Mouse (Mus musculus) forebrain, embryonic 15.5 days (tissue): ENCODE results near the gene Gper1. TPM values are rescaled to one million over a fixed set of nuclear protein-coding genes. Genes with fewer than 3 reads are reported as not detected.
"Not testable (repeated sequence)": the region's sequence is repeated elsewhere in the genome, so short reads cannot be mapped to it uniquely, and the experiment has no call there.

Experiments
- ATAC-seq: fragments of 200-750 bp; cut with Nextera tagmentation; replicated peaks from 2 replicates; pipeline ENCODE4 v1.8.0; 2017; ENCODE audit warnings: mild to moderate bottlenecking, moderate TSS enrichment, moderate library complexity
- H3K27ac ChIP-seq: fragments of 300-500 bp; sonication (generic); replicated peaks from 2 replicates; pipeline ENCODE4 v1.5.1; 2015; ENCODE audit warnings: mild to moderate bottlenecking, inconsistent platforms
- H3K27me3 ChIP-seq: fragments of 300-500 bp; sonication (generic); 2 replicates; pipeline ENCODE4 v1.6.1; 2015; ENCODE audit warnings: inconsistent platforms
- H3K36me3 ChIP-seq: fragments of 300-500 bp; sonication (generic); 2 replicates; pipeline ENCODE4 v1.6.1; 2015; ENCODE audit warnings: mild to moderate bottlenecking, inconsistent platforms
- H3K4me1 ChIP-seq: fragments of 300-500 bp; sonication (generic); 2 replicates; pipeline ENCODE4 v1.6.1; 2015; ENCODE audit warnings: inconsistent platforms
- H3K4me2 ChIP-seq: fragments of 300-500 bp; sonication (generic); replicated peaks from 2 replicates; pipeline ENCODE4 v1.6.1; 2015; ENCODE audit warnings: mild to moderate bottlenecking, inconsistent platforms
- H3K4me3 ChIP-seq: fragments of 300-500 bp; sonication (generic); 2 replicates; pipeline ENCODE4 v1.5.1; 2015; ENCODE audit warnings: mild to moderate bottlenecking, inconsistent platforms
- H3K9ac ChIP-seq: fragments of 300-500 bp; sonication (generic); replicated peaks from 2 replicates; pipeline ENCODE4 v1.6.1; 2015; ENCODE audit warnings: mild to moderate bottlenecking, inconsistent platforms
- H3K9me3 ChIP-seq: fragments of 300-500 bp; sonication (generic); 2 replicates; pipeline ENCODE4 v1.6.1; 2016; ENCODE audit warnings: inconsistent platforms
- WGBS: fragments of 180-500 bp; shearing (Covaris S2); methylation state at CpG from one replicate; pipeline ENCODE4 v1.1.7; 2015; ENCODE audit warnings: mixed read lengths; 5-methylcytosine and 5-hydroxymethylcytosine counted together
- polyA plus RNA-seq: library from polyadenylated mRNA; unstranded; fragments of >200 nt; fragmentation: Nextera tagmentation; extraction: Ambion mirVana; gene quantifications from 2 replicates; pipeline ENCODE4 v1.2.1, GENCODE M21; 2015

Gene Gper1
- polyA plus RNA-seq, 1 experiment from 2014 or later, result 7.3 TPM

GRCm38 (mm10) chr5:139383234-139383633 is 39.7 kb upstream of the Gper1 start:
- no peaks in the 10 kb centered on the region for H3K9me3 ChIP-seq
- H3K9ac ChIP-seq, result no peak overlapping the region
- H3K27ac ChIP-seq, result no peak overlapping the region
- ATAC-seq, result no peak
- no peak overlapping the region for H3K4me2 ChIP-seq
- H3K4me3 ChIP-seq, result no peak overlapping the region
- H3K4me1 ChIP-seq, result peaks cover 24% of the 10 kb centered on the region
- no peaks in the 10 kb centered on the region for H3K36me3 ChIP-seq
- no peaks in the 10 kb centered on the region for H3K27me3 ChIP-seq
- 80% methylated on average over 9 of the region's 9 CpGs for WGBS

DNA sequence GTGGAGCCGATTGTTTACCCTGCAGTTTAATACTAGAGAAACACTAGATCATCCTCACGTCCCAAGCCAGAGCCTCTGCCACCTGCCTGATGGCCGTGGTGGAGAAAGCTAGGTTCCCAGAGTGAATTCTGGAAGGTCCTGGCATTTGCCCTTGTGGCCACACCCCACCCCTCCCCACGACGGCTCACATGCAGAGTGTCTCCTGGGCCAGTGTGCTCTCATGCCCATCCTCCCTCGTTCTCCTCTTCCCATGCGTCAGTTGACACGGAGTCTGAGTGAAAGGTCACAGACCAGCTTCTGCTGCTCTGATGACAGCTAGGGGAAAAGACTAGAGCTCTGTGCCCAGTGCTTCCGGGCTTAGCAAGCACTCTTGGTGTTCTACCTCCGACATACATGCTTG is 38.4 kb upstream of the Gper1 start:
- Histone ChIP-seq H3K4me1 (peaks cover 30% of the 10 kb centered on the region), H3K9me3 (no peaks in the 10 kb centered on the region), H3K4me2 (no peak overlapping the region), H3K4me3 (no peak overlapping the region), H3K9ac (no peak overlapping the region), H3K36me3 (no peaks in the 10 kb centered on the region), H3K27me3 (no peaks in the 10 kb centered on the region), H3K27ac (no peak overlapping the region)
- ATAC-seq, result no peak
- WGBS, result 86% methylated on average over 10 of the region's 10 CpGs

GRCm38 (mm10) chr5:139386047-139386446 is 36.9 kb upstream of the Gper1 start:
- 92% methylated on average over 5 of the region's 5 CpGs for WGBS
- Histone ChIP-seq H3K4me3 (no peak overlapping the region), H3K4me2 (no peak overlapping the region), H3K27ac (no peak overlapping the region), H3K9me3 (no peaks in the 10 kb centered on the region), H3K4me1 (peaks cover 24% of the 10 kb centered on the region), H3K9ac (no peak overlapping the region), H3K36me3 (no peaks in the 10 kb centered on the region), H3K27me3 (no peaks in the 10 kb centered on the region)
- no peak for ATAC-seq

GRCm38 (mm10) chr5:139387329-139388194 is 35.4 kb upstream of the Gper1 start:
- no peaks in the 10 kb centered on the region for H3K9me3 ChIP-seq
- ATAC-seq, result 0 out of 2 replicates have a peak, but pooled peaks have one; percentile 11
- H3K27me3 ChIP-seq, result no peaks in the 10 kb centered on the region
- WGBS, result 82% methylated on average over 10 of the region's 10 CpGs
- no peak overlapping the region for H3K4me2 ChIP-seq
- H3K36me3 ChIP-seq, result no peaks in the 10 kb centered on the region
- H3K4me1 ChIP-seq, result peaks cover 20% of the 10 kb centered on the region
- no peak overlapping the region for H3K4me3 ChIP-seq
- no peak overlapping the region for H3K9ac ChIP-seq
- peak overlapping the region; percentile 18; the same call in 1 of the 2 replicates for H3K27ac ChIP-seq

DNA sequence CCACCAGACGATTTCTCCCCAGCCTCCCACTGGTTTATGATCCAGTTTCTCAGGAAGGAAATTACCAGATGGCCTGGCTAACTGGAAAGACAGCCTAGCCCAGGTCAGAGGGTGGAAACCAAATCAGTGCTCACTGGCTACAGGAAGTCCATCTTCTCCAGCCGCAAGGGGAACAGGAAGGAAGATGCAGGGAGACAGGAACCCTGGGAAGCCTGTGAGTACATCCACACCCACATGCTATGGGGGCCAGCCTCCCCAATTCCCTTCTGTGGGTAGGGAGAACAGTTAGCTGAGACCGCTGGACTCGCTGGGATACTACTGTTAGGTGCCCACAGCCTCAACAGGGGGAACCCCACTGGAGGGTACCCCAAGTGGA is 34.8 kb upstream of the Gper1 start:
- Histone ChIP-seq H3K4me2 (no peak overlapping the region), H3K27ac (peak overlapping the region; percentile 19; the same call in 1 of the 2 replicates), H3K36me3 (no peaks in the 10 kb centered on the region), H3K27me3 (no peaks in the 10 kb centered on the region), H3K4me1 (peaks cover 20% of the 10 kb centered on the region), H3K9me3 (no peaks in the 10 kb centered on the region), H3K4me3 (no peak overlapping the region), H3K9ac (no peak overlapping the region)
- ATAC-seq, result no peak
- 80% methylated on average over 4 of the region's 4 CpGs for WGBS

DNA sequence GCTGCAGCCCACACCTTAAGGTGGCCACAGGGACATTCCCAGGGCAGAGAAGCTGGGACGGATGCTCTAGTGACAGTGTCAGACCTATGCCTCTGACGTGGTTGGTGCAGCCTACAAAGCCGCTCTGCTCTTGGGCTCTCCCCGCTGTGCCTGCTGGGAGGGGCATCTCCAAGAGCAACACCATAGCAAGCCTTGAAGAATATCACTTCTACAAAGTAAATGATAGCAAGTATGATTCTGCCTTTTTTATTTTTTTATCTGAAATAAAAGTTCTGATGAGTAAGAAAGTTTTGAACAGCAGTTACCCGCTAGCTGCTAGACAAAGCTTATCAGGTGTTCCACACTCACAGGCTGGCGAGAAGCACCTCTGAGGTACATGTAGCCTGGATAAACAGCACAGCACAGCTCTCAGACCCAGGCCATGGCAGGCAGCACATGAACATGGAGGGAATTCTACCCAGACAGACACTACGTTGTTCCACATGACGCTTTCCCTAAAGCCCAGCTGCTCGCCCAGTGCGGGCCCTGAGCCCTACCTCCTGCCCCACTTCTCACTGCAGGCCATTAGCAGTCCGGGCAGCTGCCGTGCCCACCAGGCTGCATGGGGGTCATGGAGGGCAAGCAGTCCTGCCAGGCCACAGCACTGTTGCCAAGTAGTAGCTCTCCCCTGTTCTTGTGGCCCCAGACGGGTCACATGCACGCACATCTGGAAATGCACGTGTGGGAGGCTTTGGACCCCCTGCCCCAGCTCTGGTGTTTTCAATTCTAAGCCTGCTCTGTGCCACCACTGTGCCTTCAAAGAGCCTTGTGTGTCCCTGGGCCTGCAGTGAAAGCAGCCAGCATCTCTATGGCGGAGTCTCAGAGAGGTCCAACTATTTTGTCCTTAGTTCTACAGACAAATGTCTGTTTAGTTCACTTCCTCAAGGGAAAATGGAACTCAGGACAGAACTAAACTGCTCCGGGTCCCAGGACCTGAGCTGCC is 34.0 kb upstream of the Gper1 start:
- 0 out of 2 replicates have a peak overlapping the region, but pooled peaks have one; percentile 15 for H3K9ac ChIP-seq
- no peak overlapping the region for H3K4me3 ChIP-seq
- 75% methylated on average over 17 of the region's 17 CpGs for WGBS
- H3K4me1 ChIP-seq, result peaks cover 20% of the 10 kb centered on the region
- no peaks in the 10 kb centered on the region for H3K36me3 ChIP-seq
- ATAC-seq, result no peak
- no peaks in the 10 kb centered on the region for H3K9me3 ChIP-seq
- H3K27me3 ChIP-seq, result no peaks in the 10 kb centered on the region
- 0 out of 2 replicates have a peak overlapping the region, but pooled peaks have one; percentile 29 for H3K27ac ChIP-seq
- no peak overlapping the region for H3K4me2 ChIP-seq

GRCm38 (mm10) chr5:139389676-139390061 is 33.3 kb upstream of the Gper1 start:
- no peaks in the 10 kb centered on the region for H3K9me3 ChIP-seq
- H3K4me3 ChIP-seq, result no peak overlapping the region
- 51% methylated on average over 6 of the region's 6 CpGs for WGBS
- 0 out of 2 replicates have a peak overlapping the region, but pooled peaks have one; percentile 15 for H3K9ac ChIP-seq
- H3K27ac ChIP-seq, result peak overlapping the region; percentile 29; the same call in 1 of the 2 replicates
- H3K36me3 ChIP-seq, result no peaks in the 10 kb centered on the region
- no peaks in the 10 kb centered on the region for H3K27me3 ChIP-seq
- no peak overlapping the region for H3K4me2 ChIP-seq
- ATAC-seq, result no peak; the same call in 1 of the 2 replicates
- peaks cover 20% of the 10 kb centered on the region for H3K4me1 ChIP-seq

GRCm38 (mm10) chr5:139390324-139391119 is 32.4 kb upstream of the Gper1 start:
- H3K4me3 ChIP-seq, H3K9me3 ChIP-seq, H3K27ac ChIP-seq, H3K9ac ChIP-seq, H3K4me2 ChIP-seq, ATAC-seq, H3K36me3 ChIP-seq, H3K27me3 ChIP-seq: not testable (repeated sequence)
- 88% methylated on average over 5 of the region's 5 CpGs for WGBS
- H3K4me1 ChIP-seq, result peaks cover 20% of the 10 kb centered on the region

DNA sequence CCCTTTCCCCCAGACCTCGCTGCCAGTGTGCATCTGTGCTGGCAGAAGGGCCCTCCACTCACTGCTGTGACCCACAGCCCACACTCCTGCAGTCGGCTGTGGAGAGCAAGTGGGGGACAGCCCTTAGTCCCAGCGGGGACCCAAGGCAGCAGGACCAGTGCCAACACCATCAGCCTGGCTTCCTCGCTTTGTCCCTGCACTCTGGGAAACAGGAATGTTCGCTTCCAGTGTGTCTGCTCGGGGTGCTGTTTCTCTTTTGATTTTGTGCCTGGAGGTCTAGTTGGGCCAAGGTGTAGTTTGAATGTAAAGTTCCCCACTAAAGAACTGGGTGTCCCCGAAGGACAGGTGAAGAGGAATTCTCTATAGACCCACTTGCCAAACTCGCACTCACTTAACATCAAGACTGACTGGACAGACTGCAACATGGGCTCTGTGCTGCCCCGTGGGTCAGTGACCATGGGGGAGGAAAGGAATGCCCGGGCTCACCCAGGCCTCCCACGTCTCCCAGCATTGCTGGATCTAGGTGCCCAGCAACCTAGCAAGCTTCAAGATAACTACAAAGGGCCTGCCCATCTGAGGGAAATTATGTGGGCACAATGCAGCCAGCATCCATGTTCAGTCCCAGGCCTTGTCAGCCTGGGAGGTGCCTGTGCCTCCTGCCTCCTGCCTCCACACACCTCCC is 31.5 kb upstream of the Gper1 start:
- H3K27me3 ChIP-seq, result no peaks in the 10 kb centered on the region
- no peak overlapping the region for H3K27ac ChIP-seq
- no peaks in the 10 kb centered on the region for H3K36me3 ChIP-seq
- no peak for ATAC-seq
- 78% methylated on average over 11 of the region's 11 CpGs for WGBS
- H3K4me1 ChIP-seq, result peaks cover 20% of the 10 kb centered on the region
- H3K4me2 ChIP-seq, result no peak overlapping the region
- H3K4me3 ChIP-seq, result no peak overlapping the region
- no peaks in the 10 kb centered on the region for H3K9me3 ChIP-seq
- no peak overlapping the region for H3K9ac ChIP-seq

- H3K4me1 ChIP-seq, result peaks cover 20% of the 10 kb centered on the region
- H3K9ac ChIP-seq, result no peak overlapping the region
- H3K36me3 ChIP-seq, result no peaks in the 10 kb centered on the region
- no peak overlapping the region for H3K4me2 ChIP-seq
- H3K4me3 ChIP-seq, result no peak overlapping the region
- ATAC-seq, result no peak
- no peak overlapping the region for H3K27ac ChIP-seq
- no peaks in the 10 kb centered on the region for H3K27me3 ChIP-seq
- 94% methylated on average over 37 of the region's 37 CpGs for WGBS
- no peaks in the 10 kb centered on the region for H3K9me3 ChIP-seq
Observed at GRCm38 (mm10) chr5:139392219-139393196, 30.4 kb upstream of the Gper1 start.
